Mouse (Mus musculus) ES-E14 (cell line): Measurements from ENCODE around the gene Tnr.

Experiments used
- MAFK ChIP-seq: IDR thresholded peaks from 2 replicates; pipeline ENCODE4 v1.6.1; 2014; ENCODE audit warnings: mild to moderate bottlenecking, low read depth, low read length, inconsistent platforms; ENCODE audit not compliant: insufficient read depth
- ZC3H11A ChIP-seq: IDR thresholded peaks from 2 replicates; pipeline ENCODE4 v1.6.1; 2012; ENCODE audit warnings: low read depth, mild to moderate bottlenecking, inconsistent platforms, low read length, borderline replicate concordance

- TF ChIP-seq ZC3H11A (no peak), MAFK (no peak)
These were observed 157.7 kb downstream of the Tnr start for GRCm38 (mm10) chr1:159681252-159681651.
